Mouse (Mus musculus): ENCODE data around the gene Zbtb48. TPM values are rescaled to one million over a fixed set of nuclear protein-coding genes. Genes with fewer than 3 reads are reported as not detected.

The Zbtb48 gene
- polyA plus RNA-seq, 1 experiment from 2014 or later, result 20.7 TPM

DNA sequence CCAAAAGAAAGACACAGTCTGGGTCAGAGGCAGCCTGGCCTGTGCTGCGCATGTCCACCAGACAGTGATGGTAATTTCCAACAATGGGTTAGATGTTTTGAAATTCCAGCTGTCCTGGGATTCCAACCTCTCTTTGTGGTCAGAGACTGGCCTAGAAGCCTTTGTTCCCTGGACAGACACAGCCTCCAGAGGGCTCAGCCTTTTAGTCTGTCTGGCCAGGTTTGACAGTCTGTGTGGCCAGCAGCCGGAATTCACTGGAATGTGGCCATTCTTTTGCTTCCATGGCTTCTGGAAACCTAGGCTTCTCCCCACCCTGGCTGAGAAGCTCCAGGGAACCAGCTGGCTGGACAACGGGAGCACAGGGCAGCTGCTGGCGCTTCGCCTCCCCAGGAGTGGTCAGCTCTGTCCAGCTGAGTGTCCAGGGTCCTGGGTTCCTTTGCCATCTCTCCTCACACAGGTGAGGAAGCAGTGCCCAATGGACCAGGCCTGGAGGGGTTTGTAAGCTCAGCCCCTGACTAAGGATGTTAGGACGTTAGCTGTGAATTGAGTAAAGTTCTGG lies 40.8 kb upstream of the Zbtb48 start:
- H3K9me3 ChIP-seq (ENCODE audit: control insufficient read depth, low read length), result no peaks in the 10 kb centered on the region
- ATAC-seq (replicated peaks; ENCODE audit: low FRiP score), result no peak

DNA sequence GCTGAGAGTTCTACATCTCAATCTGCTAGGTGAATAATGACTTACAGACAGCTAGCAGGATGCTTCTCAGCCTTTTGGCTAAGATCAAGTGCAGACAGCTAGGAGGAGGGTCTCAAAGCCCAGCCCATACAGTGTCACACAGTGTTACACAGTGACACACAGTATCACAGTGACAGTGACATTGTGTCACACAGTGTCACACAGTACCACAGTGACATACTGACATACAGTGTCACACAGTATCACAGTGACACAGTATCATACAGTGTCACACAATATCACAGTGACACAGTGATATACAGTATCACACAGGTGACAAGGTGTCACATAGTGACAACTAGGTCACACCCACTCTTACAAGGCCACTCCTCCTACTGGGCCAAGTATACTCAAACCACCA lies 39.8 kb upstream of the Zbtb48 start:
- Histone ChIP-seq H3K36me3 (ENCODE audit: control insufficient read depth, insufficient read depth, low read length) (no peaks in the 10 kb centered on the region), H3K27ac (ENCODE audit: low read depth, low read length) (no peak overlapping the region), H3K27me3 (ENCODE audit: control insufficient read depth, insufficient read depth, low read length) (no peaks in the 10 kb centered on the region), H3K9ac (ENCODE audit: low read length) (no peak overlapping the region), H3K4me2 (ENCODE audit: low read depth, low read length, severe bottlenecking) (no peak overlapping the region), H3K4me3 (ENCODE audit: low read depth, low read length) (no peak overlapping the region), H3K9me3 (ENCODE audit: control insufficient read depth, low read length) (no peaks in the 10 kb centered on the region), H3K4me1 (replicated peaks; ENCODE audit: control insufficient read depth, insufficient read depth, low read length) (no peaks in the 10 kb centered on the region)
- no peak for DNase-seq (ENCODE audit: low spot score)
- ATAC-seq (replicated peaks; ENCODE audit: low FRiP score), result no peak

More for the DNA sequence above, 40.8 kb upstream of the Zbtb48 start:
- 75% methylated on average over 6 of the region's 6 CpGs for WGBS
- H3K4me2 ChIP-seq (ENCODE audit: low read depth, low read length, severe bottlenecking), result no peak overlapping the region
- H3K36me3 ChIP-seq (ENCODE audit: control insufficient read depth, insufficient read depth, low read length), result no peaks in the 10 kb centered on the region
- H3K4me3 ChIP-seq (ENCODE audit: low read depth, low read length), result no peak overlapping the region
- H3K27me3 ChIP-seq (ENCODE audit: control insufficient read depth, insufficient read depth, low read length), result no peaks in the 10 kb centered on the region
- no peaks in the 10 kb centered on the region for H3K4me1 ChIP-seq (replicated peaks; ENCODE audit: control insufficient read depth, insufficient read depth, low read length)
- DNase-seq (ENCODE audit: low spot score), result no peak
- no peak overlapping the region for H3K9ac ChIP-seq (ENCODE audit: low read length)
- no peak overlapping the region for H3K27ac ChIP-seq (ENCODE audit: low read depth, low read length)

DNA sequence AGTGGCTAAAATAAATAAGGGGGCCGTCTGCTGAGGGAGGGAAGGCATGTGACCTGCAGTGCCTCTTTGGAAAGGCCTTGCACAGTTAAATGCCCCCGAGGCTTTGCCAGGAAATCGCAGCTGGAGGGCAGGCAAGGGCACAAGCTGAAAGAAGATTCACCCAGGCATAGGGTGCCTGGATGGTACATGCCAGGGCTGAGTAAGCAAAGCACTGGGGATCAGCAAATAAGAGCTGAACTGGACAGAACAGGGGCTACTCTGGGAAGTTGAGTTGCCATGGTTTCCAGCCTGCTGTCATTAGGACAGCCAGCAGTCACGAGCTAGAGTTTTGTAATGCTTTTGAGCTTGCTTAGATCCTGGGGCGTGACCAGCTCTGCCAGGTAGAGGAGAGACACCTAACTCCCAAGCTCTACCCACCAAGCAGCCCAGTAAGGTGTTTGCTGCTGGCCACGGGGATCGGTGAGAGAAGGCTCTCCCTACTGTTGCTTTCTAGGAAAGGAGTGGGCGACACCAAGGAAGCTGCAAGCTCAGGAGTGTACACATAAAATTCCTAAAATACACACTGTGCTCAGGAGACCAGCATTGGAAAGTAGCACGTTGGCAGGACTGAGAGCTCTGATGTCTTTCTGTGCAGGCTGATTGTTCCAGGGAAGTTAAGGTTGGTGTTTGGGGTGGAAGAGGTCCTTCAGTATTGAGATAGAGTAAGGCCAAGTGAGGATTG lies 35.1 kb upstream of the Zbtb48 start:
- H3K9ac ChIP-seq (ENCODE audit: low read length), result no peak overlapping the region
- peaks cover 4% of the 10 kb centered on the region; the same call in 1 of the 2 replicates for H3K36me3 ChIP-seq (ENCODE audit: control insufficient read depth, insufficient read depth, low read length)
- WGBS, result 83% methylated on average over 9 of the region's 9 CpGs
- H3K4me3 ChIP-seq (ENCODE audit: low read depth, low read length), result no peak overlapping the region
- no peak overlapping the region for H3K4me2 ChIP-seq (ENCODE audit: low read depth, low read length, severe bottlenecking)
- no peak for ATAC-seq (replicated peaks; ENCODE audit: low FRiP score)
- H3K27me3 ChIP-seq (ENCODE audit: control insufficient read depth, insufficient read depth, low read length), result no peaks in the 10 kb centered on the region
- H3K27ac ChIP-seq (ENCODE audit: low read depth, low read length), result no peak overlapping the region
- DNase-seq (ENCODE audit: low spot score), result no peak
- H3K9me3 ChIP-seq (ENCODE audit: control insufficient read depth, low read length), result no peaks in the 10 kb centered on the region
- H3K4me1 ChIP-seq (replicated peaks; ENCODE audit: control insufficient read depth, insufficient read depth, low read length), result no peaks in the 10 kb centered on the region

DNA sequence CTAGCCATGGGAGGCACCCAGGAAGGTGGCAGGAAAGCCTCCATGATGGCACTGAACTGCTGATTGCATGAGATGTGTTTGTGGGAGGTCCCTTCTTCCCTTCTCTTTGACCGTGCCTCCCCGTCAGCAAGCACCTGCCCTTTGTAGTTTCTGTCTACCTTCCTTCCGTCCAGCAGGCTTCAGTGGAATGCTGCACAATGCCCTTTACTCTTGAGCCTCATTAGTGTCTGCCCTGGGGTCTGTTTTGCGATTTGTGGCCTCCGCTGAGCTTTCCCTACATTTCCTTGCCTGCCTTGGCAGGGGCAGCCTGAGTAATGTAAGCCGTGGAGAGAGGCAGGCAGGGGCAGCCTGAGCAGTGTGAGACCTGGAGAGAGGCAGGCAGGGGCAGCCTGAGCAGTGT lies 17.1 kb upstream of the Zbtb48 start:
- ATAC-seq (replicated peaks; ENCODE audit: low FRiP score), result no peak

DNA sequence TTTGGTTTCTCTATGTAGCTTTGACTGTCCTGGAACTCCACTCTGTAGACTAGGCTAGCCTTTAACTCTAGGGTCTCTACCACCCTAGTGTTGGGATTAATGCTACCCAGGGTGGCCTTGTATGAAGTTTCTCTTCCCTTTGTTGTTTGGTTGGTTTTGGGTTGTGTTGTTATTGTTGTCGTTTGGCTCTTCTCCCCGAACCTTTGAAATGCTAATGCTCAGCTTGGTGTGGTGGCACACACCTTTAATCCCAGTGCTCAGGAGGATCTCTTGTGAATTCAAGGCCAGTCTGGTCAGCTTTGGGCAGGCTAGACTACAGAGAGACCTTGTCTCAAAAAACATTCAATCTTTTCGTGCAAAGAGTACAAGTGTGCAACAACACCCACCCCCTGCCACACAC lies 15.7 kb upstream of the Zbtb48 start:
- Histone ChIP-seq H3K4me1 (replicated peaks; ENCODE audit: control insufficient read depth, insufficient read depth, low read length) (peaks cover 9% of the 10 kb centered on the region), H3K9me3 (ENCODE audit: control insufficient read depth, low read length) (no peaks in the 10 kb centered on the region)

More for the DNA sequence above, 17.1 kb upstream of the Zbtb48 start:
- Histone ChIP-seq H3K27me3 (ENCODE audit: control insufficient read depth, insufficient read depth, low read length) (no peaks in the 10 kb centered on the region), H3K9me3 (ENCODE audit: control insufficient read depth, low read length) (no peaks in the 10 kb centered on the region), H3K4me3 (ENCODE audit: low read depth, low read length) (no peak overlapping the region), H3K9ac (ENCODE audit: low read length) (no peak overlapping the region), H3K27ac (ENCODE audit: low read depth, low read length) (no peak overlapping the region), H3K4me2 (ENCODE audit: low read depth, low read length, severe bottlenecking) (no peak overlapping the region), H3K36me3 (ENCODE audit: control insufficient read depth, insufficient read depth, low read length) (peaks cover 24% of the 10 kb centered on the region), H3K4me1 (replicated peaks; ENCODE audit: control insufficient read depth, insufficient read depth, low read length) (peaks cover 9% of the 10 kb centered on the region)
- DNase-seq (ENCODE audit: low spot score), result no peak
- WGBS, result 80% methylated on average over 6 of the region's 6 CpGs

DNA sequence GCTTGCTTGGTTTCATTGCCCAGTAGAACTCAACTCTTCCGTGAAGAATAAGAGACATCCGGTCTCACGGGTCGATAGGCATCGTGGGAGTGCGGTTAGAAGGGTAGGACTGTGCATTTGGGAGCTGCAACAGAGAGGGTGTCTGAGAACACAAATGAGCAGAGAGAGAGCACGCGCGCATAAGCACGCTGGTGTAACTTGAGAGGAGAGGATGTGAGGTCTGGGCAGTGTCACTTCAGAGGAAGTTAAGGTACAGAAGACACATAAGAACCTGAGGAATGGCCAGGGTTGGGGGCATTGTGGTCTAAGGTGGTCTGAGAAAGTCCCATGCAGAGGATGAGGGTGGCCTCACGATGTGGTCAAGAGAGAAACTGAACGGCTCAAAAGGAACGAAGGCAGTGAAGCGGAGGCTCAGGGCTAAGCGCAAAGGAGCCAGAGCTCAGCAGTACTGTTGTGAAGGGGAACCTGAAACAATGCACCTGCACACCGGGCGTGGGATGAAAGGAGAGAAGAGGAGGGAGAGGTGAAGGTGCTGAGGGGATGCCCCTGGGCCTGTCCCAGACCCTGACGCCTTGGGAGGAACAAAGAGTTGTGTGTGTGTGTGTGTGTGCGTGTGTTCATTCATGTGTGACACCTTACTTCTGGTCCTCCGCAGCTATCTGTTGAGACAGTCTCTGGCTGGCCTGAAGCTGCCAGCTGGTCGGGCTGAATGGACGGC lies 14.6 kb upstream of the Zbtb48 start:
- Histone ChIP-seq H3K27ac (ENCODE audit: low read depth, low read length) (no peak overlapping the region), H3K4me3 (ENCODE audit: low read depth, low read length) (no peak overlapping the region), H3K36me3 (ENCODE audit: control insufficient read depth, insufficient read depth, low read length) (peaks cover 21% of the 10 kb centered on the region), H3K4me2 (ENCODE audit: low read depth, low read length, severe bottlenecking) (no peak overlapping the region), H3K9me3 (ENCODE audit: control insufficient read depth, low read length) (no peaks in the 10 kb centered on the region), H3K9ac (ENCODE audit: low read length) (no peak overlapping the region), H3K4me1 (replicated peaks; ENCODE audit: control insufficient read depth, insufficient read depth, low read length) (peaks cover 9% of the 10 kb centered on the region), H3K27me3 (ENCODE audit: control insufficient read depth, insufficient read depth, low read length) (no peaks in the 10 kb centered on the region)
- WGBS, result 95% methylated on average over 22 of the region's 22 CpGs
- no peak for ATAC-seq (replicated peaks; ENCODE audit: low FRiP score)
- DNase-seq (ENCODE audit: low spot score), result no peak

More for the DNA sequence above, 15.7 kb upstream of the Zbtb48 start:
- WGBS, result 85% methylated on average over 3 of the region's 3 CpGs
- H3K27me3 ChIP-seq (ENCODE audit: control insufficient read depth, insufficient read depth, low read length), result no peaks in the 10 kb centered on the region
- ATAC-seq (replicated peaks; ENCODE audit: low FRiP score), result no peak
- no peak overlapping the region for H3K9ac ChIP-seq (ENCODE audit: low read length)
- no peak overlapping the region for H3K4me2 ChIP-seq (ENCODE audit: low read depth, low read length, severe bottlenecking)
- H3K4me3 ChIP-seq (ENCODE audit: low read depth, low read length), result no peak overlapping the region
- peaks cover 24% of the 10 kb centered on the region for H3K36me3 ChIP-seq (ENCODE audit: control insufficient read depth, insufficient read depth, low read length)
- no peak for DNase-seq (ENCODE audit: low spot score)
- no peak overlapping the region for H3K27ac ChIP-seq (ENCODE audit: low read depth, low read length)

DNA sequence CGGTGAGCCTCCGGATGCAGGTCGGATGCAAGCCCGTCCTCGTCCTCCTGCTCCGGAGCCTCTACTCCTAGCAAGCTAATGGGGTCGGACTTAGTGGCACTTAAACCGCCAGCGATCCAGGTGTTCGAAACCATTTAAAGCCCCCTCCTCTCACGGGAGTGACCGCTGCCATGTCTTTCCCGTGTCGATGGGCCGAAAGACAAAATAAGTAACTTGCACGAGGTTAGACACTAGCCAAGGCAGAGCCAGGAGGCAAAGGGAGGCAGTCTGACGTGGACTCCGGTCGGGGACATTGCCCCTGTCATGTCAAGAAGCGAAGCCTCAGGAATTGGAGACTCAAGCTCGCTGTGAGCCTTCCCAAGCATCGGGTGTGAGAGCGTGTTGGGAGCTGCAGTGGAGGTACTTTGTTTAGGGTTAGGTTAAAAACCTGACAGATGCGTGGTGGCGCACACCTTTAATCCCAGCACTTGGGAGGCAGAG lies 12.4 kb upstream of the Zbtb48 start:
- peak overlapping the region; percentile 61 for H3K4me2 ChIP-seq (ENCODE audit: low read depth, low read length, severe bottlenecking)
- H3K4me3 ChIP-seq (ENCODE audit: low read depth, low read length), result peak overlapping the region; percentile 99
- peaks cover 18% of the 10 kb centered on the region for H3K36me3 ChIP-seq (ENCODE audit: control insufficient read depth, insufficient read depth, low read length)
- H3K4me1 ChIP-seq (replicated peaks; ENCODE audit: control insufficient read depth, insufficient read depth, low read length), result peaks cover 9% of the 10 kb centered on the region
- DNase-seq (ENCODE audit: low spot score) (no peak), ATAC-seq (replicated peaks; ENCODE audit: low FRiP score) (no peak)
- H3K9ac ChIP-seq (ENCODE audit: low read length), result peak overlapping the region; percentile 92
- no peaks in the 10 kb centered on the region for H3K27me3 ChIP-seq (ENCODE audit: control insufficient read depth, insufficient read depth, low read length)
- no peak overlapping the region for H3K27ac ChIP-seq (ENCODE audit: low read depth, low read length)
- H3K9me3 ChIP-seq (ENCODE audit: control insufficient read depth, low read length), result no peaks in the 10 kb centered on the region
- WGBS, result 3% methylated on average over 25 of the region's 25 CpGs

DNA sequence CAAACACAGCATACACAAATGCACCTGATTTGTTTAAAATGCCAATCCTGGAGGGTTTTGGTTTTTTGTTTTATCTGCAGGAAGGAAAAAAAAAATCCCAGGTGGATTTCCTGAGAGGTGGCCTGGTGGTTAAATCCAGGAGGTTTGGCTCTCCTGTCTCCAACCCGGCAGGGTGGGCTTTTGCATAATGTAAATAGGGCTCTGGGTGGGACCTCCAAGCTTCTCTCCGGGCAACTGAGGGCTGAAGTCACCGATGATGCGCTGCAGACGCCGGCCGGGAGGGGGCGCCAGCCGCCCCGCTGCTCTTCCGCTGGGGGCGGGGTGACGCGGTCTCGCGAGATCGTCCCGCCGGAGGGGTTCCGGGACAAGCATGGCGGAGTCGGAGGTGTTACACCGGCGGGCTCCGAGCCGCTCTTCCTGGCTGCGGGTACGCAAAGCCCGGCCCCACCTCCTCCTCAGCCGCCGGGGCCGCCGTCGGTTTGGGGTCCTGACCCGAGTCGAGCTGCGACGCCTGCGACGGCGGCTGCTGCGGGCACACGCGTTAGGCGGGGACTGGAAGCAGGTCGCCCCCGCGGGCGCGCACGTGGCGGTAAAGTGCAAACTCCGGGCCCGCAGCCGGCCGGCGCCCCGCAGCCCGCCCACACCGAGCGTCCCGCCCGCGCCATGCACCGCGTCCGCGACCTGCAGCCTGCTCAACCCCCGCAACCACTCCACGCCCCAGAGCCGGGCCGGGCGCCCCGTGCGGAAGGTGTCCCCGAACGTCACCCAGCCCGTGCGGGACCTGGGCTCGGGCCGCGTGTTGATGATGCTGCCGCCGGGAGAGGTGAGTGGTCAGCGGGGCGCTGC lies 11.7 kb upstream of the Zbtb48 start, which contains the start of gene Nol9:
Gene Nol9, plus strand, starts transcription at position 337 of the 846 bp plus-strand sequence.
- H3K9me3 ChIP-seq (ENCODE audit: control insufficient read depth, low read length), result no peaks in the 10 kb centered on the region
- peak; percentile 98 for DNase-seq (ENCODE audit: low spot score)
- no peak within 1 kb of the TSS for H3K27ac ChIP-seq (ENCODE audit: low read depth, low read length)

More for the DNA sequence above, 11.7 kb upstream of the Zbtb48 start, which contains the start of gene Nol9:
- Histone ChIP-seq H3K36me3 (ENCODE audit: control insufficient read depth, insufficient read depth, low read length) (peaks cover 16% of the 10 kb centered on the region), H3K4me1 (replicated peaks; ENCODE audit: control insufficient read depth, insufficient read depth, low read length) (peaks cover 9% of the 10 kb centered on the region), H3K9ac (ENCODE audit: low read length) (peak within 1 kb of the TSS; percentile 92), H3K4me3 (ENCODE audit: low read depth, low read length) (peak within 1 kb of the TSS; percentile 99), H3K27me3 (ENCODE audit: control insufficient read depth, insufficient read depth, low read length) (no peaks in the 10 kb centered on the region), H3K4me2 (ENCODE audit: low read depth, low read length, severe bottlenecking) (peak within 1 kb of the TSS; percentile 61)
- under 1% methylated on average over 80 of the region's 86 CpGs for WGBS
- ATAC-seq (replicated peaks; ENCODE audit: low FRiP score), result peak; percentile 89
